Comparison of ENCODE assay signal across 9 mouse cellular contexts in the genomic region with DNA sequence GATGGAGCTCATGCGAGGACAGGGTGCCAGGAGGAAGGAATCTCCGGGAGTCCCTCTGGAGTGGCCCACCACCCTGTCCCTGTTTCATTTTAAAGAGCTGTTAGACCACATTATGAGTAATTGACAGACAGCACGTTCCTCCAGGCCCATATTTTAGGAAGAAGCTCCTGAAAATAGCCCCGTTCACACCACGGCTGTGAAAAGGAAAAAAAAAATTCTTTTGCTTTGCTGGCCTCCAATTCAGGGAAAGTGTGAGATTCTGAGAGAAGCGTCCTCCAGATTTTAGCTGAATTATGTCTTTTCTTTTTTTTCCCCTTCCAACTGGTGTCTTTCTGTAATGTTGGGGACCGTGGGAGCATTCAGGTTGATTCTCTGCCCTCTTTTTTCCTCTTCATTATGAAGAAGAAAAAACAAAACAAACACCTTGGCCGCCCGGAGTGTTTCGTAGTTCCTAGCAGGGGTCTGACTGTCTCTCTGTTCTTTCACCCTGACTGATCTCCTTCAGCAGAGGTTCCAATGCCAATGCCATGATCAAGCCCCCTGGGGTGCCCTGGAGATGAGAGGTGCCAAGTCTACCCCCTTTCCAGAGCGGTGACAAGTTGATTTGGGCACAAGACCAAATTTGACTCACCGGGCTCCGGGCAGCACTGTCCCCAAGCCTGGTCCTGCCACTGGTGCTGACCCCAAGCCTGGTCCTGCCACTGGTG.
DNase-seq lines count a peak whose midpoint lies in the region; ATAC-seq and TF ChIP-seq lines count a peak whose summit lies in the region.
"Had no signal": no experiment of that assay in that cellular context is flagged by ENCODE, and none has a peak within 500 bp of the region (broad histone marks: within the 10 kb centered on the region; RNA-seq: fewer than 3 reads in every experiment).

No protein-coding gene starts in this region.

- intact Hi-C loops in left cerebral cortex, postnatal 4 days (cut with DNase I), result no loop called here

- H3K27ac ChIP-seq in forebrain, embryonic 13.5 days, result peak overlapping the region; percentile 1; the same call in 1 of the 2 replicates
- H3K27ac ChIP-seq in forebrain, embryonic 12.5 days, result no peak overlapping the region
- peak overlapping the region; percentile 76 for H3K27ac ChIP-seq in intestine, embryonic 14.5 days (ENCODE audit: low read depth)
- H3K27ac ChIP-seq in intestine, postnatal 0 days (ENCODE audit: low read depth, low read length), result no peak overlapping the region
- H3K27ac ChIP-seq in cortical plate, adult 2 months (ENCODE audit: insufficient read depth, low read length), result peak overlapping the region; percentile 24; the same call in 1 of the 2 replicates
- H3K27ac ChIP-seq in kidney, embryonic 15.5 days, result no peak overlapping the region
- H3K27ac ChIP-seq: liver, embryonic 13.5 days had no signal

- peaks cover 31% of the 10 kb centered on the region for H3K4me1 ChIP-seq in forebrain, embryonic 13.5 days
- peaks cover 22% of the 10 kb centered on the region for H3K4me1 ChIP-seq in forebrain, embryonic 12.5 days
- peaks cover 33% of the 10 kb centered on the region for H3K4me1 ChIP-seq in intestine, embryonic 14.5 days (replicated peaks; ENCODE audit: control insufficient read depth, insufficient read depth, low read length)
- 0 out of 2 replicates have a peak, but pooled peaks cover 2% of the 10 kb centered on the region for H3K4me1 ChIP-seq in intestine, postnatal 0 days (replicated peaks; ENCODE audit: control insufficient read depth, insufficient read depth, low read length)
- peaks cover 4% of the 10 kb centered on the region; the same call in 1 of the 2 replicates for H3K4me1 ChIP-seq in cortical plate, adult 2 months (ENCODE audit: control insufficient read depth, insufficient read depth, low read length)
- peaks cover 33% of the 10 kb centered on the region for H3K4me1 ChIP-seq in kidney, embryonic 15.5 days
- H3K4me1 ChIP-seq: liver, embryonic 13.5 days had no signal

- DNase-seq in intestine, embryonic 14.5 days (ENCODE audit: low spot score), result no peak
- DNase-seq in left cerebral cortex, postnatal 4 days, result peak; percentile 61
- DNase-seq in urinary bladder, postnatal 25 days (ENCODE audit: low spot score), result no peak
- DNase-seq: liver, embryonic 13.5 days had no signal

- TF ChIP-seq CTCF in intestine, postnatal 0 days (IDR thresholded peaks at IDR 0.05; ENCODE audit: low read depth), result no peak
- TF ChIP-seq CTCF in cortical plate, adult 2 months (IDR thresholded peaks at IDR 0.05; ENCODE audit: extremely low read depth, insufficient read depth, low read length), result no peak

- ATAC-seq in forebrain, embryonic 13.5 days, result no peak
- ATAC-seq in forebrain, embryonic 12.5 days (ENCODE audit: low FRiP score), result no peak
- ATAC-seq in intestine, embryonic 14.5 days (replicated peaks; ENCODE audit: low FRiP score, low TSS enrichment, low read depth), result no peak
- ATAC-seq in intestine, postnatal 0 days, result no peak
- ATAC-seq in kidney, embryonic 15.5 days (replicated peaks; ENCODE audit: low FRiP score), result no peak

- no peaks in the 10 kb centered on the region for H3K36me3 ChIP-seq in forebrain, embryonic 13.5 days (ENCODE audit: poor library complexity, severe bottlenecking)
- H3K36me3 ChIP-seq in forebrain, embryonic 12.5 days (replicated peaks), result no peaks in the 10 kb centered on the region
- H3K36me3 ChIP-seq in intestine, embryonic 14.5 days (ENCODE audit: control insufficient read depth, insufficient read depth, low read length), result no peaks in the 10 kb centered on the region
- H3K36me3 ChIP-seq in intestine, postnatal 0 days (ENCODE audit: control insufficient read depth, insufficient read depth), result no peaks in the 10 kb centered on the region
- no peaks in the 10 kb centered on the region for H3K36me3 ChIP-seq in kidney, embryonic 15.5 days
- H3K36me3 ChIP-seq: liver, embryonic 13.5 days had no signal

- H3K9me3 ChIP-seq in forebrain, embryonic 13.5 days (replicated peaks), result no peaks in the 10 kb centered on the region
- H3K9me3 ChIP-seq in forebrain, embryonic 12.5 days, result no peaks in the 10 kb centered on the region
- H3K9me3 ChIP-seq in intestine, embryonic 14.5 days (ENCODE audit: control insufficient read depth, low read length), result no peaks in the 10 kb centered on the region
- H3K9me3 ChIP-seq in intestine, postnatal 0 days (ENCODE audit: control insufficient read depth), result no peaks in the 10 kb centered on the region
- H3K9me3 ChIP-seq in kidney, embryonic 15.5 days (replicated peaks), result no peaks in the 10 kb centered on the region
- H3K9me3 ChIP-seq: liver, embryonic 13.5 days had no signal

- H3K4me2 ChIP-seq in forebrain, embryonic 13.5 days, result no peak overlapping the region
- no peak overlapping the region for H3K4me2 ChIP-seq in forebrain, embryonic 12.5 days
- H3K4me2 ChIP-seq in intestine, embryonic 14.5 days (ENCODE audit: low read length), result no peak overlapping the region
- no peak overlapping the region for H3K4me2 ChIP-seq in intestine, postnatal 0 days (replicated peaks; ENCODE audit: low read depth)
- H3K4me2 ChIP-seq in kidney, embryonic 15.5 days, result no peak overlapping the region
- H3K4me2 ChIP-seq: liver, embryonic 13.5 days had no signal

- peaks cover 20% of the 10 kb centered on the region for H3K27me3 ChIP-seq in forebrain, embryonic 13.5 days
- H3K27me3 ChIP-seq in forebrain, embryonic 12.5 days, result peaks cover 16% of the 10 kb centered on the region; the same call in 1 of the 2 replicates
- H3K27me3 ChIP-seq in intestine, embryonic 14.5 days (replicated peaks; ENCODE audit: control insufficient read depth, insufficient read depth, low read length), result no peaks in the 10 kb centered on the region
- H3K27me3 ChIP-seq in intestine, postnatal 0 days (replicated peaks; ENCODE audit: control insufficient read depth, insufficient read depth, low read length), result no peaks in the 10 kb centered on the region
- 0 out of 2 replicates have a peak, but pooled peaks cover 4% of the 10 kb centered on the region for H3K27me3 ChIP-seq in kidney, embryonic 15.5 days
- H3K27me3 ChIP-seq: liver, embryonic 13.5 days had no signal

- 72% methylated on average over 13 of the region's 13 CpGs for WGBS in forebrain, embryonic 13.5 days
- 78% methylated on average over 13 of the region's 13 CpGs for WGBS in forebrain, embryonic 12.5 days
- 72% methylated on average over 13 of the region's 13 CpGs for WGBS in intestine, embryonic 14.5 days
- 81% methylated on average over 13 of the region's 13 CpGs for WGBS in intestine, postnatal 0 days
- WGBS in kidney, embryonic 15.5 days, result 80% methylated on average over 13 of the region's 13 CpGs

- no peak for TF ChIP-seq POLR2A in cortical plate, adult 2 months (IDR thresholded peaks at IDR 0.05; ENCODE audit: extremely low read depth, insufficient read depth, low read length)

- H3K9ac ChIP-seq in forebrain, embryonic 13.5 days, result no peak overlapping the region
- no peak overlapping the region for H3K9ac ChIP-seq in forebrain, embryonic 12.5 days
- H3K9ac ChIP-seq in intestine, embryonic 14.5 days (ENCODE audit: low read length), result no peak overlapping the region
- no peak overlapping the region for H3K9ac ChIP-seq in intestine, postnatal 0 days (ENCODE audit: low read depth, low read length)
- no peak overlapping the region for H3K9ac ChIP-seq in kidney, embryonic 15.5 days
- H3K9ac ChIP-seq: liver, embryonic 13.5 days had no signal

- H3K4me3 ChIP-seq in forebrain, embryonic 13.5 days, result no peak overlapping the region
- no peak overlapping the region for H3K4me3 ChIP-seq in forebrain, embryonic 12.5 days (replicated peaks)
- no peak overlapping the region for H3K4me3 ChIP-seq in intestine, embryonic 14.5 days (ENCODE audit: low read depth, low read length)
- H3K4me3 ChIP-seq in intestine, postnatal 0 days (ENCODE audit: low read depth, low read length), result no peak overlapping the region
- H3K4me3 ChIP-seq in cortical plate, adult 2 months (ENCODE audit: insufficient read depth, low read length), result no peak overlapping the region
- H3K4me3 ChIP-seq in kidney, embryonic 15.5 days (replicated peaks), result no peak overlapping the region
- H3K4me3 ChIP-seq: liver, embryonic 13.5 days had no signal

Comparison
In these comparisons a context has a peak if more than half of its experiments do, and no peak if none do; other contexts are left out.
1. H3K27ac ChIP-seq: peak in forebrain, embryonic 13.5 days (single experiment), intestine, embryonic 14.5 days (single experiment) and cortical plate, adult 2 months (single experiment); none in forebrain, embryonic 12.5 days (single experiment), intestine, postnatal 0 days (single experiment) and kidney, embryonic 15.5 days (single experiment).